Mouse (Mus musculus) frontal cortex, adult 2 months (tissue): ENCODE measurements around the gene Uhrf1. TPM values are rescaled to one million over a fixed set of nuclear protein-coding genes. Genes with fewer than 3 reads are reported as not detected.

Experiments used
- DNase-seq, 2 experiments: peaks; one replicate each; pipeline ENCODE4 v3.0.0; 2022; ENCODE audit warnings: low spot score in 1 of 2; ENCODE audit errors: extremely low spot score in 1 of 2
- polyA plus RNA-seq: library from polyadenylated mRNA; depleted of rRNA; stranded (reverse); fragments of >200 nt; gene quantifications from 2 replicates; pipeline ENCODE4 v1.2.3, GENCODE M21; 2012; rRNA removed

The Uhrf1 gene
- polyA plus RNA-seq, 1 experiment: 1.8 TPM

DNA sequence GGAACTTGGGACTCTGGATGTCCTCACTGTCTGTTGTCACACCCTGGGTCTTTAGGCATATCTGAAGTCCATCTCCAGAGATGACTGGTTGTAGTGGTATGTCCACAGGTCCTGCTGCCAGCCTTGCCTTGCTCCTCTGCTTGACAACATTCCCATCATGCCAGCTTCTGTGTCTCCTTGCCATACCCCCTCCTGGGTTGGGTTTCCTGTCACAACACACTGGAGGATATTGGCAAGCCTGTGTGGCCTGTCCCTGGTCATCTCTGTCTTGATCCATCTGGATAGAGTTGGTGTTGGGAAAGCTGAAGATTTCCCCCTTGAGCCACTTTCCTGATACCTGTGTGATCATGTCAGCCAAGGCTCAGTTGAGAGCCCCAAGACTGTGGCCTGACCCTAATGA is 37.6 kb downstream of the Uhrf1 start:
- no peak for DNase-seq

DNA sequence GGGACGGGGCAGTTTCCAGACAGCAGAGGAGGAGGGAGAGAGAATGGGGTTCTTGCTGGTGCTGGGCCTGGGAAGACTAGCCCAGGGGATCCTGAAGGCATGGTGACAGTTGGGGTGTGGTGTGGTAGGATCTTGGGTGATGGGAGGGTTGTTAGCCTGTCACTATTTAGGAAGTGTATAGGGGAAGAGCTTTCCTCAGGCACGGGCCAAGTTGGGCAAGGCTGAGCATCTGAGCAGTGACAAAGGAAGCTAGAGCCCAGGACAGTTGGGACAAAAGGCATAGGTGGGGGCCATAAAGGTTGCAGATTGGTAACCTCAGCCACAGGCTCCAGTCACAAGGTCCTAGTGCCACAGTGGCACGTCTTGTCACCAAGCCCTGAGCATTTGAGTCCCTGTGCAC is 40.3 kb downstream of the Uhrf1 start:
- no peak for DNase-seq

DNA sequence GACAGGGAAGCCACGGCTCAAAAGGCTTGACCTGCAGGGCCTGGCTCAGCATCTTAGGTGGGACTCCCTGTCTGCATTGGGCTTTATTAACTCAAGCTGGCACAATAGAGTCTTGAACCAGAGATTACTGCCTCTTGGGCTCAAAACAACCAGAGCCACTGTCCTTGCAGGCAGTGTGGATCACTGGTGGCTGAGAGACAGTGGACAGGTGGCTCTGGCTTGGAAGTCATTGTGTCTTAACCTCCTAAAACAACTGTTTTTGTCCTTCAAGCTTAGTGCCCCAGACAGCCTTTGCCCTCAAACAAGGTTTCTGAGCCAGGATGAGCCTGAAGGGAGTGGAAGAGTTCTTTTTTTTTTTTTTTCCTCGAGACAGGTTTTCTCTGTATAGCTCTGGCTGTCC is 42.2 kb downstream of the Uhrf1 start:
- DNase-seq: no peak

DNA sequence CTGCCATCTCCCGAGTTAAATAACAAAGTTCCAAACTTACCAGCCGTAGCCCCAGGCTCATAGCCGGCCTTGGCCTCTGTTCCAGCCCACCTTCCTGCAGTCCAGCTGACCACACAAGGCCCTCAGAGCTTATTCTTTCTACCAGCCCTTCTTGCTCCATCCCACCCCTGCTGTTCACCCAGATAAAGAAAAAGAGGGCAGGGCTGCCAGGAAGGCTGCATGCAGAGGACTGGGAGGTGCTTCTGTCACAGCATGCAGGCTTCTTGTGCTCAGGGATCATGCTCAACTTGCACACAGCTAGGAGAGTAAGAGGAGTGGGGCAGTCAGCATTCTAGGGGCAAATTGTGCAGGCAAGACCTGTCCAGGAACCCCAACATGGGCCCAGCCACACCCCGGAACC is 45.0 kb downstream of the Uhrf1 start:
- DNase-seq: no peak

DNA sequence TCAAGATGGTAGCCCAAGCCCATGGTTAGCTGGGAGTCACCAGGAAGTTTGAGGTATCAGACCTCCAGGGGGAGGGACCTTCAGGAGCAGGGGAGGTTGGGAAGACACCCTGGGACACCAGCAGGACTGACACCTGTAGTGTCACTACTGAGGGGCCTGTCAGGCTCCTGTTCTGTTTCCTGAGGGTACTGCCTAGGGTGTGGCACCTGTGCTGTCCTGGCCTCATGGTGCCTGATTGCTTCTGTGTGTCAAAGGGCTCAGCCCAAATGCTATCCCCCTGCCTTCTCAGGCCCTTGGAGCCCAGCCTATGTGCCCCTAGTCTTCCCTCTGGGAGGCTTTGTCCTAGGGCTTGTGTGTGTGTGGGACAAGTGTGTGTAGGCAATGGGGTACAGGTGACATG is 45.5 kb downstream of the Uhrf1 start:
- DNase-seq: no peak

DNA sequence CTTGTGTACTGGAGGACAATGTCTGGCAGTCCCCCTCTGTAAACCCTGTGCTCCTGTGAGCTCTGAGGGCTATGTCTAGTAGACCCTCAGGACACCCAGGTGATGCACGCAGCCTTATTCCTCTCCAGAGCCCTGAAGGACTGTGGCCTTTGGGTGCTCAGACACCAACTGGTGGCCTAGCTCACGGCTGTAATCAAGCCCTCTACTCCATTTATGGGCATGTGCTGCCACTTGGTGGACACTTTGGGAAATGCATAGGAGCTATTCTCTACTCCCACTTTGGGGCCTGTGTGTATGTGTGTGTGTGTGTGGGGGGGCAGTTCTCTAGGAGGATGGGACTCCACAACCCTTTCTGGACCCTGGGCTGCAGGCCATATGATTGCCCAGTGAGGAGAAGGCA is 47.6 kb downstream of the Uhrf1 start:
- DNase-seq: peak; percentile 51 to 87

DNA sequence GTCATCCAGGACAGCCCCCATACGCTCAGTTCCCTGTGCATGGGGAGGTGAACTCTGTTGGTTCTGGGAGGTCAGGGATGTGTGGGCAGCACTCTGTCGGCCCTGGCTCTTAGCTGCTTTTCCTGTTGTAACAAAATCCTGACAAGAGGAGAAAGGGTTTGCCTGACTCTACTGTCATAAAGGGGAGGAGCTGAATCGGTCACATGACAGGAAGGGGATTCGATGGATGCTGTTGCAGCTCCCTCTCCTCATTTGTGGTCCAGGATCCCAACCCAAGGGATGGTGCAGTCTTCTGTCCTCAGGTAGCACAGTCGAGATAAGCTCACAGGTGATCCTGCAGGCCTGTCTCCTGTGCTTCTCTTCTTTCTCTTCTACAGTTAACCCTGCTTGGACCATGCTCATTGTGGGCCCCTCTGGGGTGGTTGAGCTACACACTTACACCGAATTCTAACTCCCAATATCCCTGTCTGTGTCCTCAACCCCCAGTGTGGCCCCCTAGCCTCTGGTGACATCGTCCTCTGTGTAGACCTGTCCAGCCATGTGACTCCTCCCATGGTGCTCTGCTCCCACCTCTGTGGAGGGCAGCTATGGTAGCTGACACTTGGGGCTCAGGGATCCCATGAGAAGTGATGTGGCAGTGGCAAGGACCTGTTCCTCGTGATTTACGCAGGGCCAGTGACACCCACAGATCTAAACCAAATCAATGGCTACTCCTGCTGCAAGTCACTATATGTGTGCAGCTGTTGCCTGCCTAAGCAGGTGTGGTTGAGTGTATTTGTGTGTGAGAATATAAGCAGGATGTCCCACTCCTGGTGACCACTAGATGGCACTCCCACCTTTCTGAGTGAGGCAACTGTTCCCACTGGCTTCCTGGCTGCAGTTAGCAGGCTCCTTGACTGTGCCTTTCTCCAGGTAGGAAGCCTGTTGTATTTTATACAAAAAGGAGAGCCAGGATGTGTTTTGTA is 54.1 kb downstream of the Uhrf1 start:
- DNase-seq: peak; percentile 65 to 90

DNA sequence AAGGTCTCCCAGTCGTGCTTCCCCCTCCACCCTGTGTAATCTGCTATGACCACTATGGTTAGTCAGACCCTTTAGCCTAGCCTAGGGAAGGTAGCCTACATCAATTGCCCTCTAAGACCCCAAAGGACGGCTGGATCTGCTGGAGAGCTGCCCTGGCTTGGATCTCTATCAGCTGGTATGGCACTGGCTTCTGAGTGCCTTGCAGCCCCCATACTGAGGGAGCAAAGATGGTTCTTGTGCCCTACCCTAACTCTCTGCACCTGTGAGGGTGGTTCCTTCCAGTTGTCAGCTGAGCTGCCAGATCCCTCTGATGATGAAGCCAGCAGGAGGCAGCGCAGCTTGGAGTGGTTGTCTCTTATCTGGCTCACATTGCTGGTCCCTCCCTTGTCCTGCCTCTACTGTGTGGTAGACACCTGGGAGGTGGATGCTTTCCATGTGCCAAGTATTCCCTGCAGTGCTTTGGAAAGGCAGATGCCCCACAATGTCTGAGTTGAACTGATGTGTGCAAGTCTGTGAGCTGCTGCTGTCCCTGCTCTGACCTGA is 56.1 kb downstream of the Uhrf1 start:
- no peak for DNase-seq

DNA sequence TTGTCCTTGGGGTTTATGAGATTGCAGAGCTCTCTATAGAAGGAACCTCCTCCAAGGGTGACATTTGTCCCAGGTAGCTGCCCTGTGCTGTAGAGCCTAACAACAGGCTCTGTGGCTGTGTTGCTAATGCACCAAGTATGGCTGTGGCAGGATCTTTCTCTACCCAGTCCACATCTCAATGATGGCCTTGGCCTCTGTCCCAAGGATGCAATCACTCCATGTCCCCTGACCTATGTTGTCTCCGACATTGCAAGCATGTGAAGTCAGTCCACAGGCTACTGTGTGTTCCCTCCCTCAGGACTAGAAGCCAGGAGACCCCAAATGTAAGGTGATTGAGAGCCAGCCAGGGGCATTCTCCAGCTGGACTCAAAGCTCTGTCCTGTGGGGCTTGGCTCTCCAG is 56.7 kb downstream of the Uhrf1 start:
- no peak for DNase-seq

DNA sequence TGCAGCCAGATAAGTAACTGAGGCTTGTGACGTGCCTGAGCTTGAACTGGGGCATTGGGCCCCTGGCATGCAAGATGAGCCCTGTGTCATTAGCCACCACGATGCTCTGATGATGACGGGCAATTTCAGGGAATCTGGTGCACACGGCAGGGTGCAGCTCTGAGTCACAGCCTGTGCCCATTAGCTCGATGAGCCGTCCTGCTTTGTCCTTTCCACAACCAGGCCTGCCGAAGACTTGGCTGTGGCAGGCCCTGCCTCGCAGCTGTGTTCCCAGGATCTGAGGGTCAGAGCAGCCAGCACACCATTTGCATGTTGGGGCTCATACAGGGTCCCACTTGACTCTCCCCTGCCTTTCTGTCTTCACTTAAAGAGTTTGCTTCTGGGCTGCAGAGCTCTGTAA is 57.3 kb downstream of the Uhrf1 start:
- peak in 1 of 2 experiments; percentile 40 for DNase-seq

DNA sequence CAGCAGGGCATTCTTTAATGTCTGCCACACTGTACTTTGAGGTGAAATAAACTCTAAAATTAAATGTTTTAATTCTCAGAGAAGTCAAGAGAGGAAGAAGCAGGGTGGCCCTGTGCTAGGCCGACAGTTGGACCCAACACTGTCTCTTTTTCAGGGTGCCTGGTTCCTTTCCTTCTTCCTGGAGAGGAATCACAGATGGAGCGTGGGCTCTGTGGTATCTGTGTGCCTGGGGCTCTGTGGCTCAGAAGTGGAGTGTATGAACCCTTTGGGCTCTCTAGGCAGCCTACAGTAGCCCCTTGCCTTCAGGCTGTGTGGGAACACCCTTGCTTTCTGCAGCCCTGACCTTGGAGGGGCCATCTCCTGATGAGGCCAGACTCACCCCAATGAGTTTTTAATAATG is 58.4 kb downstream of the Uhrf1 start:
- DNase-seq: peak in 1 of 2 experiments; percentile 48

DNA sequence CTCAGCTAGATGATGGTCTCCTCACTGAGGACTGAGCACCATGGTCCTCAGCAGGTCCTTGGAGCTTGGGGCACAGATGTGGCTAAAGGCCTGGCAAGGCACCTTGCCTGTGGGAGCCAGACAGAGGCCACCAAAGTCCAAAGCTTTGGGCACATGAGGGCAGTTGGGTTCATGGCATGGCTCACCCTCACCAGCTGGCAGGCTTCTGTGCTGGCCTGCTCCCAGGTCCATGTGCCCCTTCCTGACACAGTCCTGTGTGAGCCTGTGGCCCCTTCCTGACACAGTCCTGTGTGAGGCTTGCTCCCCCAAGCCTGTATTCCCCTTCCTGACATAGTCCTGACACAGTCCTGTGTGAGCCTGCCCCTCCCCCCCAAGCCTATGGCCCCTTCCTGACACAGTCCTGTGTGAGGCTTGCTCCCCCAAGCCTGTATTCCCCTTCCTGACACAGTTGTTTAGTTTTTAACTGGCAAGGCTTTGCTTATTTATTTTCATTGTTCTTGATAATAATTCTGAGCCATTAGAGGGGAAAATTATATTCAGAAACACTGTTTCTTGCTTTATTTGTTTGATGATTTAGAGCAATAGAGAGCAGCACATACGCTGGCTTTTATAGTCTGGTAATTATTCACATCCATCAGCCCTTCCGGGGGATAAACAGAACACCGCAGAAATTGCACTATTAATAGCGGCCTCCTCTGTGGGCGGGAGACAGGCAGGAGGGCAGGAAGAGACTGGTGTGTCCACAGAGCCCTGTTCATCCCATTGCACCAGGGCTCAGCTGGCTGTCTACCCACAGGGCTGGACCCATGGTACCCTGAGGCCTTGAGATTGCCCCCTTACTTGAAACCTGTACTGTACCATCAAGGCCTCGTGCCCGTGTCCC is 62.9 kb downstream of the Uhrf1 start:
- DNase-seq: no peak

DNA sequence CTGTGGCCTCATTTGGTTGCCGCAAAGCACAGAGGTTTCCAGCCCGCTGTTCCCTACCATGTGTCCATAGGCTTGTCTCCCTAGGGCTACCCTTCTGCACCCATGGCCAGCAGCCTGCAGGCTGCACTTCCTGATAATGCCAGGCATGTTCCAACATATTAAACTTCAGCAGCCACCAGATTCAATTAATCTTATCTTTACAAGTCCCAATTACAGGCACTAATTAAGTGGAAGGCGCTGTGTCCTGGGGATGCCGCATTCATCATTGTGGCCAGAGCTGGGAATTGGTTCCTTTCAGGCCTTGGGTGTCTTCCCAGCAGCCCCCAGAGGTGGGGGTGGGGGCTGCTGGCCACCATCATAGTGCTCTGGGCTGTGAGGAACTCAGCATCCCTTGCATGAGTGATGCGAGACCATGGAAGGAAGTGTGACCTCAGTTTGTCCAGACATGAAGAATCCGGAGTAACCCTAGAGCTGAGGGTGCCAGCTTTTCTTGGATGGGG is 65.2 kb downstream of the Uhrf1 start:
- no peak for DNase-seq

DNA sequence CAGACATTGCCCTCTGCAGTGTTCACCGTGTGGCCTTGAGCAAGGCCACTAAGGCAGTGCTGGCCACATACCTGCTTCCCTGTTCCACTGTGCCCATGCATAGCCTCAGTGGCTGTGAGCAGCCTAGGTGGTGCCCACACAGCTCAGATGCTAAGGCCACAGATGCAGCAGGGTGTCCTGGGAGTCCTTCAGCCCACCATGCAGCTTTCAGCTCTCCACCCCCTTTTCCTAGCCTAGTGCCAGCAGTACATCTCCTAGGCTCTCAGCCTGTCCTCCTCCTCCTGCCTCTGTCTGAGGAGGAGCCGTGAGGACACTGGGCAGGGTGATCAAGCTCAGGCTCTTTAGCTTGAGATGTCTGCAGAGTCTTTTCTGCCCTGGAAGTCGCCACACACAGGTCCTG is 67.0 kb downstream of the Uhrf1 start:
- no peak for DNase-seq

DNA sequence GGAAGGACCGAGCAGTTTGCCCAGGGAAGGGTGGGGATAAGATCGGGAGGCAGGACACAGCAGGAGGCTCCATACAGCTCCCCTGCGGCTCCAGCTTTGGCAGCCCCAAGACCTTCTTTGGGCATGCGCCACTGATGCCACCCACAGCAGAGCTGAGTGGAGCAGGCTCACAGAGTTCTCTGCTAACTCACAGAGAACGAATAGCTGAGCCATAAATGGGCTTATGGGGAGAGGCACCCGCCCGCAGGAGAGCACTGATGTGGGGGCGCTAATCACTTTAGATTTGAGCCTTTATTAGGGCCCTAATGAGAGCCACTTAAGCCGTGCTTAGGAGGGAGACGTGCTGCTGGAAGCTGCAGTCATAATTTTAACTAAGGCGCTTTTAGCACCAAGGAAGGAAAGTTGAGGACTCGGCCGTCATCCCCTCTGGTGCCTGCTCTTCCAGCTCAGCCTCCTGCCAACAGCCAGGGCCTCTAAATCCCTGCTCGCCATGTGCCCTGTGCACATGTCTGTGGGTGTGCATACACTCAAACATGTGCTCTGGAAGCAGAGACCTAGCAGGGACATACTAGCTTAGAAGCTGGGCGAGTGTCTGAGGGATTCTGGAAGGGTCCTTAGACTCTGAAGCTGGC is 68.0 kb downstream of the Uhrf1 start:
- DNase-seq: peak; percentile 75 to 86

DNA sequence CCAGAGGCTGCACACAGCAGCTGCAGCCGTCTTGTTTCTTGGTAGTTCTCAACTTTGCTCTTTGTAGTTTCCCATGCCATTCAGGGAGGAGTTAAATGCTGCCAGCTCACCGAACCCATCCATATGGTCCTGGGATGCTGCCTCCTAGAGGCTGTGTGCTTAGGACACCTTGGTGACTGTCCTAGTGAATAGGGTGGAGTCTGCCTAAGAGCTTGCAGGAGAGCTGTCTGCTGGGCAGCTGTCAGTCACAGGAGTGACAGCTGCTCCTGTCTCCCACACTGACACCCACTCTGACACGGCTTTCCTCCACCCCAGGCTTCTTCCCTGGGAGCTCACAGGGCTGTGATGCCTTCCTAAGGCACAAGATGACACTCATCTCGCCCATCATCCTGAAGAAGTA is 69.0 kb downstream of the Uhrf1 start:
- no peak for DNase-seq

Other genes with a start within 250 kb of the Uhrf1 start
- 106 and 113 TPM in 2 replicates for gene Ubxn6, start 228.3 kb upstream of the Uhrf1 start, polyA plus RNA-seq
- gene Hdgfl2, start 223.7 kb upstream of the Uhrf1 start, polyA plus RNA-seq: 129 and 145 TPM in 2 replicates
- gene Plin4, start 193.5 kb upstream of the Uhrf1 start, polyA plus RNA-seq: 0.36 and 0.56 TPM in 2 replicates
- gene Plin5, start 185.7 kb upstream of the Uhrf1 start, polyA plus RNA-seq: 0.19 and 0.38 TPM in 2 replicates
- 1.9 and 3.4 TPM in 2 replicates for gene Lrg1, start 181.3 kb upstream of the Uhrf1 start, polyA plus RNA-seq
- gene Sema6b, start 163.0 kb upstream of the Uhrf1 start, polyA plus RNA-seq: 89.0 and 95.5 TPM in 2 replicates
- 6.6 TPM in 2 replicates for gene Tnfaip8l1, start 140.8 kb upstream of the Uhrf1 start, polyA plus RNA-seq
- gene Mydgf, start 119.4 kb upstream of the Uhrf1 start, polyA plus RNA-seq: 43.1 and 43.8 TPM in 2 replicates
- gene Dpp9, start 84.4 kb upstream of the Uhrf1 start, polyA plus RNA-seq: 49.7 and 52.4 TPM in 2 replicates
- 23.7 and 24.1 TPM in 2 replicates for gene Fem1a, start 46.5 kb upstream of the Uhrf1 start, polyA plus RNA-seq
- 4.5 and 5.0 TPM in 2 replicates for gene Ticam1, start 26.5 kb upstream of the Uhrf1 start, polyA plus RNA-seq
- 10.8 and 11.2 TPM in 2 replicates for gene Plin3, start 10.4 kb upstream of the Uhrf1 start, polyA plus RNA-seq
- not detected in 2 replicates for gene Arrdc5, start 3.0 kb upstream of the Uhrf1 start, polyA plus RNA-seq
- gene Kdm4b, start 22.7 kb downstream of the Uhrf1 start, polyA plus RNA-seq: 43.8 and 49.9 TPM in 2 replicates
- 622 and 690 TPM in 2 replicates for gene Ptprs, start 173.2 kb downstream of the Uhrf1 start, polyA plus RNA-seq
- not detected in 2 replicates for gene Znrf4, start 209.1 kb downstream of the Uhrf1 start, polyA plus RNA-seq